Mouse (Mus musculus): Measurements from ENCODE around the gene Olfr1026. TPM values are rescaled to one million over a fixed set of nuclear protein-coding genes. Genes with fewer than 3 reads are reported as not detected.

Olfr1026 gene
- total and polyA plus RNA-seq, 3 experiments, result 0.16 TPM; not detected in 2

- TF ChIP-seq GATA2 (IDR thresholded peaks at IDR 0.05; ENCODE audit: borderline replicate concordance, low read depth, low read length), result no peak
- no peak for TF ChIP-seq GATA1 (IDR thresholded peaks at IDR 0.05; ENCODE audit: borderline replicate concordance, low read length)
- TF ChIP-seq POLR2AphosphoS5 (IDR thresholded peaks at IDR 0.05; ENCODE audit: insufficient replicate concordance, low read depth, low read length), result no peak
- no peak for TF ChIP-seq TAL1 (conservative IDR thresholded peaks at IDR 0.05; ENCODE audit: low read depth, low read length)
- TF ChIP-seq CTCF (IDR thresholded peaks at IDR 0.05; ENCODE audit: low read depth, low read length), result no peak
- Histone ChIP-seq H3K4me3 (ENCODE audit: low read depth, low read length) (no peak within 1 kb of the TSS), H3K27me3 (ENCODE audit: insufficient read depth, low read length) (no peaks in the 10 kb centered on the region), H3K4me1 (ENCODE audit: insufficient read depth, low read depth, low read length) (no peaks in the 10 kb centered on the region), H3K9me3 (replicated peaks) (no peaks in the 10 kb centered on the region), H3K36me3 (replicated peaks) (no peaks in the 10 kb centered on the region)
- ATAC-seq (ENCODE audit: extremely low read depth, insufficient number of reproducible peaks, low FRiP score, poor library complexity, severe bottlenecking), result no peak
- DNase-seq (ENCODE audit: low spot score), result no peak
Observed at GRCm38 (mm10) chr2:85973595-85973994, 52.2 kb downstream of the Olfr1026 start, which contains the start of gene Olfr1029. TSS of gene Olfr1029 (plus strand) at chr2:85973895.

Other genes starting within 250 kb of the Olfr1026 start
Only the 20 nearest of the 28 such genes appear.
- not detected in 2 replicates for gene Olfr1012, start 158.8 kb upstream of the Olfr1026 start, total RNA-seq (2014; fragmentation: Nextera tagmentation)
- gene Olfr1012, start 158.8 kb upstream of the Olfr1026 start, total RNA-seq (2017), result 0.12 and 0.16 TPM in 2 replicates
- gene Olfr1012, start 158.8 kb upstream of the Olfr1026 start, polyA plus RNA-seq (2012), result not detected in 2 replicates
- not detected in 2 replicates for gene Olfr1013, start 154.5 kb upstream of the Olfr1026 start, total RNA-seq (2014; fragmentation: Nextera tagmentation)
- gene Olfr1013, start 154.5 kb upstream of the Olfr1026 start, total RNA-seq (2017), result 0.06 TPM in 1 of 2 replicates, not detected in the other
- not detected in 2 replicates for gene Olfr1013, start 154.5 kb upstream of the Olfr1026 start, polyA plus RNA-seq (2012)
- not detected in 2 replicates for gene Olfr1014, start 148.8 kb upstream of the Olfr1026 start, total RNA-seq (2014; fragmentation: Nextera tagmentation)
- 0.27 TPM in 1 of 2 replicates, not detected in the other for gene Olfr1014, start 148.8 kb upstream of the Olfr1026 start, total RNA-seq (2017)
- gene Olfr1014, start 148.8 kb upstream of the Olfr1026 start, polyA plus RNA-seq (2012), result not detected in 2 replicates
- gene Olfr1015, start 139.5 kb upstream of the Olfr1026 start, total RNA-seq (2014; fragmentation: Nextera tagmentation), result not detected in 2 replicates
- not detected in 2 replicates for gene Olfr1015, start 139.5 kb upstream of the Olfr1026 start, total RNA-seq (2017)
- not detected in 2 replicates for gene Olfr1015, start 139.5 kb upstream of the Olfr1026 start, polyA plus RNA-seq (2012)
- gene Olfr1016, start 119.0 kb upstream of the Olfr1026 start, total RNA-seq (2014; fragmentation: Nextera tagmentation), result not detected in 2 replicates
- gene Olfr1016, start 119.0 kb upstream of the Olfr1026 start, total RNA-seq (2017), result 0.11 TPM in 1 of 2 replicates, not detected in the other
- not detected in 2 replicates for gene Olfr1016, start 119.0 kb upstream of the Olfr1026 start, polyA plus RNA-seq (2012)
- not detected in 2 replicates for gene Olfr1018, start 103.1 kb upstream of the Olfr1026 start, total RNA-seq (2014; fragmentation: Nextera tagmentation)
- gene Olfr1018, start 103.1 kb upstream of the Olfr1026 start, total RNA-seq (2017), result 0.17 TPM in 1 of 2 replicates, not detected in the other
- gene Olfr1018, start 103.1 kb upstream of the Olfr1026 start, polyA plus RNA-seq (2012), result not detected in 2 replicates
- gene Olfr1019, start 76.1 kb upstream of the Olfr1026 start, total RNA-seq (2014; fragmentation: Nextera tagmentation), result not detected in 2 replicates
- gene Olfr1019, start 76.1 kb upstream of the Olfr1026 start, total RNA-seq (2017), result not detected in 2 replicates
- gene Olfr1019, start 76.1 kb upstream of the Olfr1026 start, polyA plus RNA-seq (2012), result not detected in 2 replicates
- not detected in 2 replicates for gene Olfr1020, start 74.5 kb upstream of the Olfr1026 start, total RNA-seq (2014; fragmentation: Nextera tagmentation)
- 0.17 TPM in 1 of 2 replicates, not detected in the other for gene Olfr1020, start 74.5 kb upstream of the Olfr1026 start, total RNA-seq (2017)
- gene Olfr1020, start 74.5 kb upstream of the Olfr1026 start, polyA plus RNA-seq (2012), result not detected in 2 replicates
- not detected in 2 replicates for gene Olfr1022, start 53.0 kb upstream of the Olfr1026 start, total RNA-seq (2014; fragmentation: Nextera tagmentation)
- 0.17 and 0.33 TPM in 2 replicates for gene Olfr1022, start 53.0 kb upstream of the Olfr1026 start, total RNA-seq (2017)
- gene Olfr1022, start 53.0 kb upstream of the Olfr1026 start, polyA plus RNA-seq (2012), result not detected in 2 replicates
- not detected in 2 replicates for gene Olfr1023, start 35.9 kb upstream of the Olfr1026 start, total RNA-seq (2014; fragmentation: Nextera tagmentation)
- 0.05 and 0.06 TPM in 2 replicates for gene Olfr1023, start 35.9 kb upstream of the Olfr1026 start, total RNA-seq (2017)
- not detected in 2 replicates for gene Olfr1023, start 35.9 kb upstream of the Olfr1026 start, polyA plus RNA-seq (2012)
- not detected in 2 replicates for gene Olfr1024, start 16.5 kb upstream of the Olfr1026 start, total RNA-seq (2014; fragmentation: Nextera tagmentation)
- gene Olfr1024, start 16.5 kb upstream of the Olfr1026 start, total RNA-seq (2017), result 0.11 and 0.17 TPM in 2 replicates
- not detected in 2 replicates for gene Olfr1024, start 16.5 kb upstream of the Olfr1026 start, polyA plus RNA-seq (2012)
- gene Olfr1025-ps1, start 6.4 kb upstream of the Olfr1026 start, total RNA-seq (2014; fragmentation: Nextera tagmentation), result not detected in 2 replicates
- 0.05 TPM in 1 of 2 replicates, not detected in the other for gene Olfr1025-ps1, start 6.4 kb upstream of the Olfr1026 start, total RNA-seq (2017)
- gene Olfr1025-ps1, start 6.4 kb upstream of the Olfr1026 start, polyA plus RNA-seq (2012), result not detected in 2 replicates
- not detected in 2 replicates for gene Olfr1028, start 28.9 kb downstream of the Olfr1026 start, total RNA-seq (2014; fragmentation: Nextera tagmentation)
- 0.06 and 0.11 TPM in 2 replicates for gene Olfr1028, start 28.9 kb downstream of the Olfr1026 start, total RNA-seq (2017)
- not detected in 2 replicates for gene Olfr1028, start 28.9 kb downstream of the Olfr1026 start, polyA plus RNA-seq (2012)
- not detected in 2 replicates for gene Olfr1029, start 52.3 kb downstream of the Olfr1026 start, total RNA-seq (2014; fragmentation: Nextera tagmentation)
- gene Olfr1029, start 52.3 kb downstream of the Olfr1026 start, total RNA-seq (2017), result 0.12 and 0.16 TPM in 2 replicates
- gene Olfr1029, start 52.3 kb downstream of the Olfr1026 start, polyA plus RNA-seq (2012), result not detected in 2 replicates
- gene Olfr1030, start 57.7 kb downstream of the Olfr1026 start, total RNA-seq (2014; fragmentation: Nextera tagmentation), result not detected in 2 replicates
- under 0.01 and 0.06 TPM in 2 replicates for gene Olfr1030, start 57.7 kb downstream of the Olfr1026 start, total RNA-seq (2017)
- not detected in 2 replicates for gene Olfr1030, start 57.7 kb downstream of the Olfr1026 start, polyA plus RNA-seq (2012)
- gene Olfr1031, start 68.7 kb downstream of the Olfr1026 start, total RNA-seq (2014; fragmentation: Nextera tagmentation), result not detected in 2 replicates
- not detected in 2 replicates for gene Olfr1031, start 68.7 kb downstream of the Olfr1026 start, total RNA-seq (2017)
- not detected in 2 replicates for gene Olfr1031, start 68.7 kb downstream of the Olfr1026 start, polyA plus RNA-seq (2012)
- gene Olfr1032, start 84.0 kb downstream of the Olfr1026 start, total RNA-seq (2014; fragmentation: Nextera tagmentation), result not detected in 2 replicates
- not detected in 2 replicates for gene Olfr1032, start 84.0 kb downstream of the Olfr1026 start, total RNA-seq (2017)
- not detected in 2 replicates for gene Olfr1032, start 84.0 kb downstream of the Olfr1026 start, polyA plus RNA-seq (2012)
- not detected in 2 replicates for gene Olfr1033, start 99.1 kb downstream of the Olfr1026 start, total RNA-seq (2014; fragmentation: Nextera tagmentation)
- gene Olfr1033, start 99.1 kb downstream of the Olfr1026 start, total RNA-seq (2017), result not detected in 2 replicates
- not detected in 2 replicates for gene Olfr1033, start 99.1 kb downstream of the Olfr1026 start, polyA plus RNA-seq (2012)
- gene Olfr1034, start 124.3 kb downstream of the Olfr1026 start, total RNA-seq (2014; fragmentation: Nextera tagmentation), result not detected in 2 replicates
- 0.12 TPM in 1 of 2 replicates, not detected in the other for gene Olfr1034, start 124.3 kb downstream of the Olfr1026 start, total RNA-seq (2017)
- not detected in 2 replicates for gene Olfr1034, start 124.3 kb downstream of the Olfr1026 start, polyA plus RNA-seq (2012)
- not detected in 2 replicates for gene Olfr1036, start 152.4 kb downstream of the Olfr1026 start, total RNA-seq (2014; fragmentation: Nextera tagmentation)
- gene Olfr1036, start 152.4 kb downstream of the Olfr1026 start, total RNA-seq (2017), result 0.11 and 0.17 TPM in 2 replicates
- not detected in 2 replicates for gene Olfr1036, start 152.4 kb downstream of the Olfr1026 start, polyA plus RNA-seq (2012)

Measured in G1E (cell line).